Mouse (Mus musculus) heart, postnatal 10 days (tissue): ENCODE measurements around the gene Ilf2. TPM values are rescaled to one million over a fixed set of nuclear protein-coding genes. Genes with fewer than 3 reads are reported as not detected.

Experiments
- DNase-seq, 2 experiments: peaks; one replicate each; pipeline ENCODE4 v3.0.0; 2021
- intact Hi-C: fragments of 180-260 bp; cut with DNase I; formaldehyde crosslinking; loops from one replicate; pipeline ENCODE4 v1.15.1; 2025
- total RNA-seq, 2 experiments: library from RNA; stranded (reverse); gene quantifications; 2 replicates each; pipeline ENCODE4 v1.2.3; 2021

Gene Ilf2
- total RNA-seq, 2 experiments from 2014 or later = 55.3 to 57.5 TPM

GRCm38 (mm10) chr3:90460315-90460714 is 15.6 kb upstream of the Ilf2 start:
- intact Hi-C loops = no loop called here
- DNase-seq = no peak

GRCm38 (mm10) chr3:90461935-90462334 is 14.0 kb upstream of the Ilf2 start:
- no peak for DNase-seq
- intact Hi-C loops = no loop called here

GRCm38 (mm10) chr3:90462579-90462978 is 13.3 kb upstream of the Ilf2 start:
- peak in 1 of 2 experiments; percentile 12 for DNase-seq
- intact Hi-C loops = no loop called here

- intact Hi-C loops = loop anchor here (1.0 to 5.0 kb wide), 2 partner anchors 16 to 32 kb away; partner anchors contain the start of gene Ints3
- peak; percentile 34 to 56 for DNase-seq
These were observed 11.3 kb upstream of the Ilf2 start for GRCm38 (mm10) chr3:90464552-90465080.

GRCm38 (mm10) chr3:90465081-90465685 is 10.7 kb upstream of the Ilf2 start:
- peak; percentile 54 to 64 for DNase-seq
- intact Hi-C loops = loop anchor here (1.0 to 5.0 kb wide), 2 partner anchors 17 to 33 kb away; partner anchors contain the start of gene Ints3

- peak; percentile 61 to 64 for DNase-seq
- intact Hi-C loops = loop anchor here (1.0 to 5.0 kb wide), 3 partner anchors 17 to 53 kb away; partner anchors contain the start of gene Ints3
These were observed 10.1 kb upstream of the Ilf2 start, which contains the start of gene Npr1 for GRCm38 (mm10) chr3:90465686-90466310. Gene Npr1 (minus strand): TSS chr3:90465866.

- peak; percentile 82 to 85 for DNase-seq
These were observed 9.6 kb upstream of the Ilf2 start for GRCm38 (mm10) chr3:90466311-90466766.

GRCm38 (mm10) chr3:90467618-90468300 is 8.2 kb upstream of the Ilf2 start:
- intact Hi-C loops = loop anchor here (5.0 kb wide), 1 partner anchor 35 kb away; the partner anchor contains the start of gene Ints3
- DNase-seq = no peak

More at GRCm38 (mm10) chr3:90466311-90466766, 9.6 kb upstream of the Ilf2 start:
- intact Hi-C loops = loop anchor here (1.0 to 5.0 kb wide), 2 partner anchors 34 to 54 kb away; partner anchors contain the start of gene Ints3

GRCm38 (mm10) chr3:90472213-90472612 is 3.7 kb upstream of the Ilf2 start:
- intact Hi-C loops = no loop called here
- DNase-seq = peak; percentile 50 to 65

GRCm38 (mm10) chr3:90475151-90475830 is 635 bp upstream of the Ilf2 start:
- peak in 1 of 2 experiments; percentile 12 for DNase-seq
- intact Hi-C loops = no loop called here

- no peak for DNase-seq
- intact Hi-C loops = no loop called here
These were observed 11.1 kb downstream of the Ilf2 start for GRCm38 (mm10) chr3:90486998-90487397.

GRCm38 (mm10) chr3:90488576-90488975 is 12.7 kb downstream of the Ilf2 start:
- intact Hi-C loops = no loop called here
- DNase-seq = no peak

- intact Hi-C loops = loop anchor here (1.0 to 5.0 kb wide), 3 partner anchors 124 to 217 kb away; no protein-coding TSS in a partner anchor
These were observed 14.8 kb downstream of the Ilf2 start, which contains the start of gene Snapin for GRCm38 (mm10) chr3:90490696-90491256. Gene Snapin (minus strand): TSS chr3:90491033.

GRCm38 (mm10) chr3:90491350-90491749 is 15.4 kb downstream of the Ilf2 start:
- intact Hi-C loops = loop anchor here (1.0 to 5.0 kb wide), 3 partner anchors 123 to 216 kb away; no protein-coding TSS in a partner anchor
- peak; percentile 45 to 54 for DNase-seq

More at GRCm38 (mm10) chr3:90490696-90491256, 14.8 kb downstream of the Ilf2 start, which contains the start of gene Snapin:
- DNase-seq = peak; percentile 98

GRCm38 (mm10) chr3:90493831-90494540 is 18.1 kb downstream of the Ilf2 start:
- no peak for DNase-seq
- intact Hi-C loops = loop anchor here (5.0 kb wide), 1 partner anchor 213 kb away; no protein-coding TSS in a partner anchor

- intact Hi-C loops = no loop called here
- no peak for DNase-seq
These were observed 20.1 kb downstream of the Ilf2 start for GRCm38 (mm10) chr3:90495850-90496525.

GRCm38 (mm10) chr3:90497597-90497996 is 21.7 kb downstream of the Ilf2 start:
- no peak for DNase-seq
- intact Hi-C loops = no loop called here

- no peak for DNase-seq
- intact Hi-C loops = no loop called here
These were observed 27.5 kb downstream of the Ilf2 start for GRCm38 (mm10) chr3:90503444-90503843.
